Mouse (Mus musculus): Measurements from ENCODE around the gene Sfxn2.

DNA sequence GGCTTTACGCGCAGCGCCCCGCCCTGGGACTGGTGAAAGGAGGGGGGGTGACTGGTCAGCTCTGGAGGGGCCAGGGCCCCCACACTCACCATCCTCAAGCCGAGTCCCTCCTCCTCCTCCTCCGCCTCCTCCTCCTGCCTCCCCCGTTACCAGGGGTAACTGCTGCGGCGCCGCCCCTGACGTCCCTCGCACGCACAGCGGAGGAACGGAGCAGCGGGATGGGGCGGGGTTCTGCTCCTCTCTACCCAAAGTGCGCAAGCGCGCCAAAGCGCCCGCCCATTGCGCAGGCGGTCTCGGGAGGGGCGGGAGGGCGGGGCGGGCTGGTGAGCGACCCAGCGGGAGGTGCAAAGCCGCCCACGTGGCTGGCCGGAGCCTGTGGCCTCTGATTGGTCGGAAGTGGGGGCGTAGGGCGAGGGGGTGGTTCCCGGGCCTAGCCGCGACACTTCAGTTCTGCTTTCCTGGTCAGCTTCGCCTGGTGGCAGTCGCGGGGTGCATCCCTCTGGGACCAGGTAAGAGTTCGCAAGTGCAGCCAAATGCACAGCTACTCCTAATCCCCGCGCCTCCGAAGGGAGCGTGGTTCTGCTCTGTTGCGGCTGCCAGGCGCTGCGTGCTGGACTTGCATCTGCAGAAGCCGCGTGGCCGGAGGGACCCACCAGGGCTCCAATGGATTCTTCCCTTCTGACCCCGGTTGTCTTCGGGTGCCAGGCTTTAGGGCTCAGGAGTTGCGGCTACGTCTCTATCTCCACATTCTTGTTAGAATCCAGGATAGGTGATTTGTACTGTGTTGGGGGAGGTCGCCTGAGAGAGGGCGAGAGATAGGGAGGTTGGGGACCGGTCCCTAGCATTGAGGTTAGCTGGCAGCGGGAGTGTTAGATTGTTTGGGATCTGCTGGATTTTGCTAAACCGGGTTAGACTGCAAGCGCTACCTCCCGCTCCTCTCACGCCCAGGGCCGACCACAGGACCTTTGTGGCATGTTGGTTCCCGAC lies at the start of gene Sfxn2, which contains the start of gene Arl3:
- TF ChIP-seq CTCF (IDR thresholded peaks at IDR 0.05) (peak; percentile 65), EP300 (IDR thresholded peaks at IDR 0.05) (no peak; the same call in 1 of the 2 replicates)

Data from lung, postnatal 0 days (tissue).